Mouse (Mus musculus) cerebellum, adult 9-11 months (tissue): ENCODE data around the gene Sox5.

Source experiments
- DNase-seq: peaks from one replicate; pipeline ENCODE4 v3.0.0; 2022

The Sox5 gene

GRCm38 (mm10) chr6:144772175-144772918 is 9.4 kb downstream of the Sox5 start:
- DNase-seq = no peak

- DNase-seq = no peak
These were observed 12.7 kb downstream of the Sox5 start for GRCm38 (mm10) chr6:144769060-144769459.

GRCm38 (mm10) chr6:144761902-144762301 is 19.9 kb downstream of the Sox5 start:
- no peak for DNase-seq

- no peak for DNase-seq
These were observed 22.6 kb downstream of the Sox5 start for GRCm38 (mm10) chr6:144759193-144759592.

GRCm38 (mm10) chr6:144757414-144757813 is 24.4 kb downstream of the Sox5 start:
- DNase-seq = no peak

- DNase-seq = no peak
These were observed 25.3 kb downstream of the Sox5 start for GRCm38 (mm10) chr6:144756444-144756843.

- DNase-seq = no peak
These were observed 26.5 kb downstream of the Sox5 start for GRCm38 (mm10) chr6:144755304-144755703.

GRCm38 (mm10) chr6:144754366-144754765 is 27.4 kb downstream of the Sox5 start:
- DNase-seq = no peak

GRCm38 (mm10) chr6:144753963-144754296 is 27.8 kb downstream of the Sox5 start:
- DNase-seq = no peak

- DNase-seq = no peak
These were observed 28.4 kb downstream of the Sox5 start for GRCm38 (mm10) chr6:144753225-144753962.

- DNase-seq = no peak
These were observed 30.2 kb downstream of the Sox5 start for GRCm38 (mm10) chr6:144751581-144751980.

GRCm38 (mm10) chr6:144750197-144750596 is 31.6 kb downstream of the Sox5 start:
- DNase-seq = no peak

GRCm38 (mm10) chr6:144746436-144746835 is 35.3 kb downstream of the Sox5 start:
- no peak for DNase-seq

GRCm38 (mm10) chr6:144742559-144742958 is 39.2 kb downstream of the Sox5 start:
- DNase-seq = no peak

- no peak for DNase-seq
These were observed 40.6 kb downstream of the Sox5 start for GRCm38 (mm10) chr6:144741080-144741655.

GRCm38 (mm10) chr6:144740343-144740742 is 41.4 kb downstream of the Sox5 start:
- DNase-seq = no peak

GRCm38 (mm10) chr6:144739753-144740152 is 42.0 kb downstream of the Sox5 start:
- no peak for DNase-seq

- DNase-seq = no peak
These were observed 44.0 kb downstream of the Sox5 start for GRCm38 (mm10) chr6:144737786-144738185.

- no peak for DNase-seq
These were observed 50.4 kb downstream of the Sox5 start for GRCm38 (mm10) chr6:144731251-144731970.

GRCm38 (mm10) chr6:144723530-144724144 is 58.1 kb downstream of the Sox5 start:
- DNase-seq = no peak

- no peak for DNase-seq
These were observed 58.8 kb downstream of the Sox5 start for GRCm38 (mm10) chr6:144723024-144723423.

- no peak for DNase-seq
These were observed 60.9 kb downstream of the Sox5 start for GRCm38 (mm10) chr6:144720846-144721245.

GRCm38 (mm10) chr6:144716376-144716775 is 65.4 kb downstream of the Sox5 start:
- no peak for DNase-seq
